Mouse (Mus musculus): ENCODE measurements around the gene Il1f8. TPM values are rescaled to one million over a fixed set of nuclear protein-coding genes. Genes with fewer than 3 reads are reported as not detected.

Il1f8 gene
- total and polyA plus RNA-seq, 3 experiments = 0.11 TPM; not detected in 2

GRCm38 (mm10) chr2:24186176-24186575, 33.2 kb downstream of the Il1f8 start, which contains the start of gene Il1f9:
TSS of gene Il1f9 (plus strand) at chr2:24186476.
- ATAC-seq (ENCODE audit: extremely low read depth, insufficient number of reproducible peaks, low FRiP score, poor library complexity, severe bottlenecking) (no peak), DNase-seq (ENCODE audit: low spot score) (no peak)
- TF ChIP-seq CTCF (IDR thresholded peaks at IDR 0.05; ENCODE audit: low read depth, low read length) = no peak
- TF ChIP-seq GATA1 (IDR thresholded peaks at IDR 0.05; ENCODE audit: borderline replicate concordance, low read length) = no peak
- no peak for TF ChIP-seq TAL1 (conservative IDR thresholded peaks at IDR 0.05; ENCODE audit: low read depth, low read length)
- TF ChIP-seq GATA2 (IDR thresholded peaks at IDR 0.05; ENCODE audit: borderline replicate concordance, low read depth, low read length) = no peak
- TF ChIP-seq POLR2AphosphoS5 (IDR thresholded peaks at IDR 0.05; ENCODE audit: insufficient replicate concordance, low read depth, low read length) = no peak
- H3K27me3 ChIP-seq (ENCODE audit: insufficient read depth, low read length) = no peaks in the 10 kb centered on the region
- no peaks in the 10 kb centered on the region for H3K36me3 ChIP-seq (replicated peaks)
- H3K9me3 ChIP-seq (replicated peaks) = no peaks in the 10 kb centered on the region
- H3K4me3 ChIP-seq (ENCODE audit: low read depth, low read length) = no peak within 1 kb of the TSS
- H3K4me1 ChIP-seq (ENCODE audit: insufficient read depth, low read depth, low read length) = no peaks in the 10 kb centered on the region

GRCm38 (mm10) chr2:24187585-24187984, 34.6 kb downstream of the Il1f8 start:
- DNase-seq (ENCODE audit: low spot score) = no peak

GRCm38 (mm10) chr2:24188189-24188588, 35.2 kb downstream of the Il1f8 start:
- no peak for TF ChIP-seq GATA2 (IDR thresholded peaks at IDR 0.05; ENCODE audit: borderline replicate concordance, low read depth, low read length)
- TF ChIP-seq TAL1 (conservative IDR thresholded peaks at IDR 0.05; ENCODE audit: low read depth, low read length) = no peak
- no peak for TF ChIP-seq CTCF (IDR thresholded peaks at IDR 0.05; ENCODE audit: low read depth, low read length)
- no peak for TF ChIP-seq GATA1 (IDR thresholded peaks at IDR 0.05; ENCODE audit: borderline replicate concordance, low read length)
- Histone ChIP-seq H3K9me3 (replicated peaks) (no peaks in the 10 kb centered on the region), H3K4me3 (ENCODE audit: low read depth, low read length) (no peak overlapping the region), H3K36me3 (replicated peaks) (no peaks in the 10 kb centered on the region), H3K4me1 (ENCODE audit: insufficient read depth, low read depth, low read length) (no peaks in the 10 kb centered on the region), H3K27me3 (ENCODE audit: insufficient read depth, low read length) (no peaks in the 10 kb centered on the region)
- no peak for DNase-seq (ENCODE audit: low spot score)
- no peak for ATAC-seq (ENCODE audit: extremely low read depth, insufficient number of reproducible peaks, low FRiP score, poor library complexity, severe bottlenecking)

More at GRCm38 (mm10) chr2:24187585-24187984, 34.6 kb downstream of the Il1f8 start:
- ATAC-seq (ENCODE audit: extremely low read depth, insufficient number of reproducible peaks, low FRiP score, poor library complexity, severe bottlenecking) = no peak
- no peak for TF ChIP-seq TAL1 (conservative IDR thresholded peaks at IDR 0.05; ENCODE audit: low read depth, low read length)
- TF ChIP-seq GATA2 (IDR thresholded peaks at IDR 0.05; ENCODE audit: borderline replicate concordance, low read depth, low read length) = no peak
- TF ChIP-seq GATA1 (IDR thresholded peaks at IDR 0.05; ENCODE audit: borderline replicate concordance, low read length) = no peak
- no peak for TF ChIP-seq POLR2AphosphoS5 (IDR thresholded peaks at IDR 0.05; ENCODE audit: insufficient replicate concordance, low read depth, low read length)
- TF ChIP-seq CTCF (IDR thresholded peaks at IDR 0.05; ENCODE audit: low read depth, low read length) = no peak
- no peaks in the 10 kb centered on the region for H3K4me1 ChIP-seq (ENCODE audit: insufficient read depth, low read depth, low read length)
- no peaks in the 10 kb centered on the region for H3K36me3 ChIP-seq (replicated peaks)
- no peak overlapping the region for H3K4me3 ChIP-seq (ENCODE audit: low read depth, low read length)
- H3K27me3 ChIP-seq (ENCODE audit: insufficient read depth, low read length) = no peaks in the 10 kb centered on the region
- H3K9me3 ChIP-seq (replicated peaks) = no peaks in the 10 kb centered on the region

Other genes with a start within 250 kb of the Il1f8 start
- gene Hnmt, start 103.8 kb upstream of the Il1f8 start, total RNA-seq (2014; fragmentation: Nextera tagmentation) = not detected in 2 replicates
- gene Hnmt, start 103.8 kb upstream of the Il1f8 start, total RNA-seq (2017) = not detected in 2 replicates
- not detected in 2 replicates for gene Hnmt, start 103.8 kb upstream of the Il1f8 start, polyA plus RNA-seq (2012)
- not detected in 2 replicates for gene Tbpl2, start 56.6 kb upstream of the Il1f8 start, total RNA-seq (2014; fragmentation: Nextera tagmentation)
- not detected in 2 replicates for gene Tbpl2, start 56.6 kb upstream of the Il1f8 start, total RNA-seq (2017)
- not detected in 2 replicates for gene Tbpl2, start 56.6 kb upstream of the Il1f8 start, polyA plus RNA-seq (2012)
- gene Il1f9, start 33.3 kb downstream of the Il1f8 start, total RNA-seq (2014; fragmentation: Nextera tagmentation) = not detected in 2 replicates
- gene Il1f9, start 33.3 kb downstream of the Il1f8 start, total RNA-seq (2017) = 0.12 TPM in 1 of 2 replicates, not detected in the other
- gene Il1f9, start 33.3 kb downstream of the Il1f8 start, polyA plus RNA-seq (2012) = not detected in 2 replicates
- gene Il1f6, start 62.3 kb downstream of the Il1f8 start, total RNA-seq (2014; fragmentation: Nextera tagmentation) = not detected in 2 replicates
- not detected in 2 replicates for gene Il1f6, start 62.3 kb downstream of the Il1f8 start, total RNA-seq (2017)
- gene Il1f6, start 62.3 kb downstream of the Il1f8 start, polyA plus RNA-seq (2012) = not detected in 2 replicates
- not detected in 2 replicates for gene Il1f5, start 123.8 kb downstream of the Il1f8 start, total RNA-seq (2014; fragmentation: Nextera tagmentation)
- gene Il1f5, start 123.8 kb downstream of the Il1f8 start, total RNA-seq (2017) = 0.22 and 0.41 TPM in 2 replicates
- gene Il1f5, start 123.8 kb downstream of the Il1f8 start, polyA plus RNA-seq (2012) = not detected in 2 replicates
- not detected in 2 replicates for gene Il1f10, start 138.0 kb downstream of the Il1f8 start, total RNA-seq (2014; fragmentation: Nextera tagmentation)
- not detected in 2 replicates for gene Il1f10, start 138.0 kb downstream of the Il1f8 start, total RNA-seq (2017)
- not detected in 2 replicates for gene Il1f10, start 138.0 kb downstream of the Il1f8 start, polyA plus RNA-seq (2012)
- not detected in 2 replicates for gene Il1rn, start 183.7 kb downstream of the Il1f8 start, total RNA-seq (2014; fragmentation: Nextera tagmentation)
- gene Il1rn, start 183.7 kb downstream of the Il1f8 start, total RNA-seq (2017) = 0.22 TPM in 1 of 2 replicates, not detected in the other
- gene Il1rn, start 183.7 kb downstream of the Il1f8 start, polyA plus RNA-seq (2012) = not detected in 2 replicates
- 0.38 TPM in 1 of 2 replicates, not detected in the other for gene Psd4, start 214.4 kb downstream of the Il1f8 start, total RNA-seq (2014; fragmentation: Nextera tagmentation)
- gene Psd4, start 214.4 kb downstream of the Il1f8 start, total RNA-seq (2017) = 0.11 and 0.41 TPM in 2 replicates
- 0.06 and 0.11 TPM in 2 replicates for gene Psd4, start 214.4 kb downstream of the Il1f8 start, polyA plus RNA-seq (2012)